In the genomic region with DNA sequence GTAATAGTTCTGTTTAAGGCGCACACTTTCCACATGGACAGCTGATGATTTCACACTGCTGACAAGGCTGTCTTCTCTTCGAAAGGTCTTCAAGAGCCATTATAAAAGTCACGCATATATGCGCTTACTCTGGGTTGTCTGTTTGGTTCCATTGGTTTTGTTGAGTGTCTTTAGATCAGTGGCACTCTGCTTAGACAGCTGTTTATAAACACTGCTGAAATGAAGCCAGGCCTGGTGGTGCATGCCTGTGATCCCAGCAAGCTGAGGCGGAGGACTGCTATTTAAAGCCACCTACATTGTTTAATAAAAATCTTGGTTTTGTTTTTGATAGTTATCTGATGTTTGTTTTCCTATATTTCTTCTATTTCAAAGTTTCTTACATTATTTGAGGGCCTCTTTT, we compare ENCODE assay signal across 26 mouse cellular contexts. TPM values are rescaled to one million over a fixed set of nuclear protein-coding genes. Genes with fewer than 3 reads are reported as not detected.
DNase-seq lines count a peak whose midpoint lies in the region; ATAC-seq and TF ChIP-seq lines count a peak whose summit lies in the region.
"Had no signal": no experiment of that assay in that cellular context is flagged by ENCODE, and none has a peak within 500 bp of the region (broad histone marks: within the 10 kb centered on the region; RNA-seq: fewer than 3 reads in every experiment).

No protein-coding gene starts in this region.

- WGBS in lung, embryonic 15.5 days = 47% methylated on average over 5 of the region's 5 CpGs
- WGBS in lung, adult 2 months = 60% methylated on average over 5 of the region's 5 CpGs
- 62% methylated on average over 5 of the region's 5 CpGs for WGBS in lung, postnatal 0 days
- WGBS in hindbrain, embryonic 14.5 days = 98% methylated on average over 5 of the region's 5 CpGs

- H3K4me1 ChIP-seq in lung, embryonic 15.5 days = no peaks in the 10 kb centered on the region
- peaks cover 3% of the 10 kb centered on the region; the same call in 1 of the 2 replicates for H3K4me1 ChIP-seq in lung, adult 2 months (ENCODE audit: control insufficient read depth, insufficient read depth, low read length)
- no peaks in the 10 kb centered on the region for H3K4me1 ChIP-seq in lung, postnatal 0 days (ENCODE audit: insufficient read depth, low read depth, low read length)
- H3K4me1 ChIP-seq in hindbrain, embryonic 14.5 days (replicated peaks; ENCODE audit: control insufficient read depth, insufficient read depth, low read length) = no peaks in the 10 kb centered on the region
- H3K4me1 ChIP-seq: forebrain, embryonic 10.5 days; forebrain, embryonic 13.5 days; heart, embryonic 12.5 days; heart, embryonic 15.5 days; hindbrain, embryonic 10.5 days; hindbrain, embryonic 13.5 days had no signal

- H3K27me3 ChIP-seq in lung, embryonic 15.5 days = no peaks in the 10 kb centered on the region
- no peaks in the 10 kb centered on the region for H3K27me3 ChIP-seq in lung, postnatal 0 days (replicated peaks; ENCODE audit: insufficient read depth, low read length)
- no peaks in the 10 kb centered on the region for H3K27me3 ChIP-seq in hindbrain, embryonic 14.5 days (ENCODE audit: control insufficient read depth, insufficient read depth, low read length)
- H3K27me3 ChIP-seq: forebrain, embryonic 13.5 days; heart, embryonic 12.5 days; heart, embryonic 15.5 days; hindbrain, embryonic 13.5 days had no signal

- no peak for TF ChIP-seq CTCF in lung, adult 2 months (IDR thresholded peaks at IDR 0.05; ENCODE audit: insufficient read depth, low read length)
- no peak for TF ChIP-seq CTCF in lung, postnatal 0 days (IDR thresholded peaks at IDR 0.05)

- no peak for TF ChIP-seq POLR2A in lung, adult 2 months (IDR thresholded peaks at IDR 0.05; ENCODE audit: borderline replicate concordance, extremely low read depth, low read depth, low read length)

- ATAC-seq in lung, embryonic 15.5 days (ENCODE audit: borderline replicate concordance, extremely low read depth, low FRiP score, low TSS enrichment) = peak; percentile 75; the same call in 1 of the 2 replicates
- peak; percentile 44; the same call in 1 of the 2 replicates for ATAC-seq in lung, postnatal 0 days
- no peak for ATAC-seq in hindbrain, embryonic 14.5 days (ENCODE audit: low FRiP score)
- ATAC-seq in inflammation-experienced regulatory T-cells, adult 6 months = no peak
- ATAC-seq: activated CD4-positive, CD25-positive, alpha-beta regulatory T cell, adult 4 months; CD4-positive, CD25-positive, alpha-beta regulatory T cell, adult 4 months; forebrain, embryonic 13.5 days; forebrain, embryonic 16.5 days; hindbrain, postnatal 0 days had no signal

- no peak overlapping the region for H3K4me3 ChIP-seq in lung, embryonic 15.5 days
- H3K4me3 ChIP-seq in lung, adult 2 months (replicated peaks; ENCODE audit: extremely low read depth, low read depth, low read length) = no peak overlapping the region
- no peak overlapping the region for H3K4me3 ChIP-seq in lung, postnatal 0 days (ENCODE audit: low read depth, low read length)
- H3K4me3 ChIP-seq in hindbrain, embryonic 14.5 days (replicated peaks; ENCODE audit: low read length) = no peak overlapping the region
- H3K4me3 ChIP-seq: forebrain, embryonic 10.5 days; forebrain, embryonic 13.5 days; heart, embryonic 12.5 days; heart, embryonic 15.5 days; hindbrain, embryonic 10.5 days; hindbrain, embryonic 13.5 days had no signal

- H3K4me2 ChIP-seq in lung, embryonic 15.5 days = no peak overlapping the region
- no peak overlapping the region for H3K4me2 ChIP-seq in lung, postnatal 0 days (replicated peaks; ENCODE audit: low read depth, low read length)
- H3K4me2 ChIP-seq in hindbrain, embryonic 14.5 days (replicated peaks) = no peak overlapping the region
- H3K4me2 ChIP-seq: forebrain, embryonic 13.5 days; heart, embryonic 12.5 days; heart, embryonic 15.5 days; hindbrain, embryonic 13.5 days had no signal

- no peaks in the 10 kb centered on the region for H3K9me3 ChIP-seq in lung, embryonic 15.5 days
- H3K9me3 ChIP-seq in lung, postnatal 0 days (ENCODE audit: low read length) = no peaks in the 10 kb centered on the region
- no peaks in the 10 kb centered on the region for H3K9me3 ChIP-seq in hindbrain, embryonic 14.5 days (ENCODE audit: control insufficient read depth, low read length)
- H3K9me3 ChIP-seq: heart, embryonic 12.5 days; heart, embryonic 15.5 days; hindbrain, embryonic 13.5 days had no signal

- no peak for TF ChIP-seq EP300 in lung, postnatal 0 days (IDR thresholded peaks at IDR 0.05)

- no peak overlapping the region for H3K27ac ChIP-seq in lung, embryonic 15.5 days
- no peak overlapping the region for H3K27ac ChIP-seq in lung, postnatal 0 days (ENCODE audit: low read length)
- no peak overlapping the region for H3K27ac ChIP-seq in hindbrain, embryonic 14.5 days
- H3K27ac ChIP-seq: forebrain, embryonic 10.5 days; forebrain, embryonic 13.5 days; heart, embryonic 15.5 days; hindbrain, embryonic 10.5 days; hindbrain, embryonic 13.5 days; hindbrain, postnatal 0 days had no signal

- no peaks in the 10 kb centered on the region for H3K36me3 ChIP-seq in lung, embryonic 15.5 days
- 0 out of 2 replicates have a peak, but pooled peaks cover 3% of the 10 kb centered on the region for H3K36me3 ChIP-seq in lung, postnatal 0 days (ENCODE audit: insufficient read depth, low read length)
- no peaks in the 10 kb centered on the region for H3K36me3 ChIP-seq in hindbrain, embryonic 14.5 days (replicated peaks; ENCODE audit: control insufficient read depth, insufficient read depth)
- H3K36me3 ChIP-seq: heart, embryonic 15.5 days had no signal

- H3K9ac ChIP-seq in lung, embryonic 15.5 days = no peak overlapping the region
- H3K9ac ChIP-seq in lung, postnatal 0 days (replicated peaks; ENCODE audit: low read depth) = no peak overlapping the region
- H3K9ac ChIP-seq in hindbrain, embryonic 14.5 days = no peak overlapping the region
- H3K9ac ChIP-seq: forebrain, embryonic 13.5 days; heart, embryonic 12.5 days; heart, embryonic 15.5 days; hindbrain, embryonic 13.5 days had no signal

- DNase-seq in lung, adult 2 months = no peak
- DNase-seq in lung, postnatal 0 days (ENCODE audit: low spot score) = peak; percentile 48
- DNase-seq in lung, postnatal 14 days = peak; percentile 41
- no peak for DNase-seq in hindbrain, embryonic 14.5 days (ENCODE audit: low spot score)
- DNase-seq: adrenal gland, adult 8-10 months; adrenal gland, postnatal 25 days; cerebellum, adult 11-12 months; cerebellum, adult 8-10 months; cerebellum, postnatal 10 days; cerebellum, postnatal 36 days; embryo, embryonic 11 days; gastrocnemius, postnatal 25 days; heart, postnatal 10 days; heart, postnatal 36 days had no signal

RNA-seq across cellular contexts. Expression of a gene that starts 14.9 kb away (rescaled TPM):
- 7.5 and 8.9 TPM in 2 replicates for polyA plus RNA-seq in lung, embryonic 15.5 days (2015; fragmentation: Nextera tagmentation; extraction: Ambion mirVana)
- polyA plus RNA-seq in lung, adult 2 months (2012; rRNA removed) = 17.6 and 25.1 TPM in 2 replicates
- 10.6 and 11.9 TPM in 2 replicates for polyA plus RNA-seq in lung, postnatal 0 days (2015; fragmentation: Nextera tagmentation; extraction: Ambion mirVana)
- polyA plus RNA-seq in hindbrain, embryonic 14.5 days (2014; fragmentation: Nextera tagmentation; extraction: Ambion mirVana) = 14.5 and 15.6 TPM in 2 replicates
- 10 to 100 TPM; 13.4 to 23.9 (median 14.5) TPM for polyA plus RNA-seq in inflammation-experienced regulatory T-cells, adult 6 months (2017; shearing (Covaris generic))

RNA-seq across cellular contexts. Expression of a gene that starts 58.0 kb away (rescaled TPM):
- polyA plus RNA-seq in lung, embryonic 15.5 days (2015; fragmentation: Nextera tagmentation; extraction: Ambion mirVana) = 14.6 and 14.9 TPM in 2 replicates
- 1.6 and 3.9 TPM in 2 replicates for polyA plus RNA-seq in lung, adult 2 months (2012; rRNA removed)
- 3.7 and 4.5 TPM in 2 replicates for polyA plus RNA-seq in lung, postnatal 0 days (2015; fragmentation: Nextera tagmentation; extraction: Ambion mirVana)
- polyA plus RNA-seq in hindbrain, embryonic 14.5 days (2014; fragmentation: Nextera tagmentation; extraction: Ambion mirVana) = 11.1 and 13.6 TPM in 2 replicates
- polyA plus RNA-seq in inflammation-experienced regulatory T-cells, adult 6 months (2017; shearing (Covaris generic)) = 1 to 10 TPM; 2.8 to 3.2 (median 2.9) TPM

RNA-seq across cellular contexts. Expression of a gene that starts 58.0 kb away (rescaled TPM):
- polyA plus RNA-seq in lung, embryonic 15.5 days (2015; fragmentation: Nextera tagmentation; extraction: Ambion mirVana) = 28.3 and 30.0 TPM in 2 replicates
- 12.4 and 14.2 TPM in 2 replicates for polyA plus RNA-seq in lung, adult 2 months (2012; rRNA removed)
- 18.5 and 21.4 TPM in 2 replicates for polyA plus RNA-seq in lung, postnatal 0 days (2015; fragmentation: Nextera tagmentation; extraction: Ambion mirVana)
- 38.9 and 39.1 TPM in 2 replicates for polyA plus RNA-seq in hindbrain, embryonic 14.5 days (2014; fragmentation: Nextera tagmentation; extraction: Ambion mirVana)
- polyA plus RNA-seq in inflammation-experienced regulatory T-cells, adult 6 months (2017; shearing (Covaris generic)) = 10 to 100 TPM; 12.0 to 17.0 (median 14.8) TPM

Comparison
In these comparisons a context has a peak if more than half of its experiments do, and no peak if none do; other contexts are left out.
1. DNase-seq: peak in lung, postnatal 0 days (single experiment) and lung, postnatal 14 days (single experiment); none in lung, adult 2 months (single experiment) and hindbrain, embryonic 14.5 days (single experiment).
2. ATAC-seq: peak in lung, embryonic 15.5 days (single experiment) and lung, postnatal 0 days (single experiment); none in hindbrain, embryonic 14.5 days (single experiment) and inflammation-experienced regulatory T-cells, adult 6 months (single experiment).